Mouse (Mus musculus): ENCODE results near the gene Krt87.

- TF ChIP-seq CTCF (IDR thresholded peaks at IDR 0.05; ENCODE audit: borderline replicate concordance, control insufficient read depth, extremely low read depth, insufficient read depth, low read length, poor library complexity) (no peak), POLR2A (IDR thresholded peaks at IDR 0.05; ENCODE audit: control insufficient read depth, extremely low read depth, insufficient read depth, low read length, poor library complexity) (no peak)
Observed at GRCm38 (mm10) chr15:101472952-101473528, 34.4 kb upstream of the Krt87 start, which contains the start of gene Krt86.
